Mouse (Mus musculus) subcutaneous adipose tissue, adult 2 months (tissue): ENCODE measurements around the gene Tnfrsf13b. TPM values are rescaled to one million over a fixed set of nuclear protein-coding genes. Genes with fewer than 3 reads are reported as not detected.

ENCODE experiments used
- polyA plus RNA-seq: library from polyadenylated mRNA; depleted of rRNA; stranded (reverse); fragments of >200 nt; gene quantifications from 2 replicates; pipeline ENCODE4 v1.2.3, GENCODE M21; 2012; ENCODE audit warnings: low replicate concordance; rRNA removed

The Tnfrsf13b gene
- 3.5 and 7.9 TPM in 2 replicates for polyA plus RNA-seq

GRCm38 (mm10) chr11:61126606-61127355 lies at the start of gene Tnfrsf13b:
Gene Tnfrsf13b, plus strand, starts transcription at chr11:61126755.

GRCm38 (mm10) chr11:61174821-61175658 lies 48.5 kb downstream of the Tnfrsf13b start, which contains the start of gene Usp22:
Gene Usp22, minus strand, starts transcription at chr11:61175055.

Other genes starting within 250 kb of the Tnfrsf13b start
- gene Tmem11, start 247.5 kb upstream of the Tnfrsf13b start, polyA plus RNA-seq: 76.5 and 83.6 TPM in 2 replicates
- gene Natd1, start 212.0 kb upstream of the Tnfrsf13b start, polyA plus RNA-seq: 54.2 and 62.5 TPM in 2 replicates
- 36.1 and 58.0 TPM in 2 replicates for gene Map2k3, start 194.7 kb upstream of the Tnfrsf13b start, polyA plus RNA-seq
- gene Kcnj12, start 104.2 kb upstream of the Tnfrsf13b start, polyA plus RNA-seq: 0.26 and 0.51 TPM in 2 replicates
- gene Usp22, start 48.3 kb downstream of the Tnfrsf13b start, polyA plus RNA-seq: 38.7 and 79.2 TPM in 2 replicates
- gene Aldh3a1, start 80.8 kb downstream of the Tnfrsf13b start, polyA plus RNA-seq: 0.09 and 0.87 TPM in 2 replicates
- 54.5 and 64.1 TPM in 2 replicates for gene Aldh3a2, start 140.7 kb downstream of the Tnfrsf13b start, polyA plus RNA-seq
- gene Slc47a2, start 216.1 kb downstream of the Tnfrsf13b start, polyA plus RNA-seq: 0.19 TPM in 1 of 2 replicates, not detected in the other